Mouse (Mus musculus): ENCODE results near the gene Zfp53. TPM values are rescaled to one million over a fixed set of nuclear protein-coding genes. Genes with fewer than 3 reads are reported as not detected.

The Zfp53 gene
- polyA plus RNA-seq, 1 experiment from 2014 or later = 3.2 TPM

Other genes with a start within 250 kb of the Zfp53 start
- not detected in 2 replicates for gene Vmn1r235, start 232.6 kb upstream of the Zfp53 start, polyA plus RNA-seq (2015; fragmentation: Nextera tagmentation; extraction: Ambion mirVana)
- gene Vmn1r236, start 206.1 kb upstream of the Zfp53 start, polyA plus RNA-seq (2015; fragmentation: Nextera tagmentation; extraction: Ambion mirVana) = not detected in 2 replicates
- gene Vmn1r237, start 177.1 kb upstream of the Zfp53 start, polyA plus RNA-seq (2015; fragmentation: Nextera tagmentation; extraction: Ambion mirVana) = not detected in 2 replicates
- 0.68 and 1.1 TPM in 2 replicates for gene Zfp677, start 105.2 kb upstream of the Zfp53 start, polyA plus RNA-seq (2015; fragmentation: Nextera tagmentation; extraction: Ambion mirVana)
- gene Zfp54, start 65.8 kb upstream of the Zfp53 start, polyA plus RNA-seq (2015; fragmentation: Nextera tagmentation; extraction: Ambion mirVana) = 2.1 and 2.6 TPM in 2 replicates
- gene Zfp51, start 38.6 kb upstream of the Zfp53 start, polyA plus RNA-seq (2015; fragmentation: Nextera tagmentation; extraction: Ambion mirVana) = 6.5 and 7.8 TPM in 2 replicates
- gene Zfp52, start 46.5 kb downstream of the Zfp53 start, polyA plus RNA-seq (2015; fragmentation: Nextera tagmentation; extraction: Ambion mirVana) = 0.92 and 1.5 TPM in 2 replicates
- gene Zfp948, start 78.0 kb downstream of the Zfp53 start, polyA plus RNA-seq (2015; fragmentation: Nextera tagmentation; extraction: Ambion mirVana) = 5.8 and 7.1 TPM in 2 replicates
- gene Zfp983, start 161.6 kb downstream of the Zfp53 start, polyA plus RNA-seq (2015; fragmentation: Nextera tagmentation; extraction: Ambion mirVana) = 1.1 and 1.3 TPM in 2 replicates
- 3.7 and 4.9 TPM in 2 replicates for gene Gm10226, start 202.9 kb downstream of the Zfp53 start, polyA plus RNA-seq (2015; fragmentation: Nextera tagmentation; extraction: Ambion mirVana)
- 3.8 and 5.0 TPM in 2 replicates for gene Zfp760, start 218.7 kb downstream of the Zfp53 start, polyA plus RNA-seq (2015; fragmentation: Nextera tagmentation; extraction: Ambion mirVana)
- gene Zfp229, start 241.8 kb downstream of the Zfp53 start, polyA plus RNA-seq (2015; fragmentation: Nextera tagmentation; extraction: Ambion mirVana) = 2.0 and 2.4 TPM in 2 replicates

Measured in liver, embryonic 13.5 days (tissue).